Mouse (Mus musculus): ENCODE measurements at regions not wholly inside any gene's neighbourhood (a gene's known extent, or its start where the extent isn't known, plus 50 kb on each side); places are given as distances from the start of the nearest gene placed in this dataset.

DNA sequence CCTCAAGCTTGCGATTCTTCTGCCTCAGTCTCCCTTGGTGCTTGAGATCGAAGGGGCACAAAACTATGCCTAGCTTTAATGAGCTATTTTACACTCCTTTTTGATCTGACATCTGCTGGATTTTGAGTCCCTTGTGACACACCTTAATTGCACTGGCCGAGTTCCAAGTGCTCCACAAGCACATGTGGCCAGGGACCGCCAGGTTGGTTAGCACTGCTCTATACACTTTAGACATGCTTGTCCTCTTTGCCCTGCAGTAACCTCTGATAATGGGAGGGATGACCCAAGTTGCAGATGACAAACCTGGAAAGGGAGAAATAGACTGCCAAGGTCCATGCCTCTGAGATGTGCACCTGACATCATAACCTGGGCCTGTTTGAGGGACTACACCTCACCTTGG lies 124.7 kb downstream of the Sall1 start:
- no peak for ATAC-seq (ENCODE audit: low FRiP score, low TSS enrichment)
- H3K27ac ChIP-seq (ENCODE audit: low read depth, low read length), result no peak overlapping the region
- H3K9me3 ChIP-seq (ENCODE audit: control insufficient read depth, low read length), result no peaks in the 10 kb centered on the region
- 83% methylated on average over 4 of the region's 4 CpGs for WGBS
- H3K4me2 ChIP-seq (replicated peaks; ENCODE audit: low read depth, low read length), result no peak overlapping the region
- H3K9ac ChIP-seq (ENCODE audit: low read depth, low read length), result no peak overlapping the region
- no peak overlapping the region for H3K4me3 ChIP-seq (ENCODE audit: low read length)
- H3K27me3 ChIP-seq (ENCODE audit: control insufficient read depth, insufficient read depth, low read length), result no peaks in the 10 kb centered on the region
- no peaks in the 10 kb centered on the region for H3K36me3 ChIP-seq (ENCODE audit: control insufficient read depth, insufficient read depth, low read length)
- H3K4me1 ChIP-seq (ENCODE audit: control insufficient read depth, insufficient read depth, low read length), result no peaks in the 10 kb centered on the region

DNA sequence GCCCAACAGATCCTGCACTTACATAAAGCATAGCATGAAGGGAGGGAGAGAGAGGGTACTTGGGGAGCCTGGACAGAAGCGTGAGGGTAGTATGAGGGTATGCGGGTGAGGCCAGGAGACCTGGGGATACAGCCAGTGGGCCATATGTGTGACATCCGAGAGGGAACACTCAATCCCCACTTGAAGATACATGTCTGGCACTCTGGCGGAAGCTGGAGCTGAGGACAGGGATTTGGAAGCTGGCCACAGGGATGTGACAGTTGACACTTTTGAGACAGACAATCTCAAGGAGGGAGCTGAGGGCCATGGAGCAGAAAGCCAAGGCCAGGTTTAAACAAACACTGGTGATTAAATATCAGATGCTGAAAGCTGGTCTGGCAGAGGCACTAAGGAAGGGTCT lies 127.9 kb downstream of the Sall1 start:
- H3K4me2 ChIP-seq (replicated peaks; ENCODE audit: low read depth, low read length), result no peak overlapping the region

GRCm38 (mm10) chr8:88914657-88915056 lies 129.3 kb downstream of the Sall1 start:
- no peaks in the 10 kb centered on the region for H3K4me1 ChIP-seq (ENCODE audit: control insufficient read depth, insufficient read depth, low read length)
- H3K9ac ChIP-seq (ENCODE audit: low read depth, low read length), result no peak overlapping the region
- H3K27ac ChIP-seq (ENCODE audit: low read depth, low read length), result no peak overlapping the region
- H3K4me2 ChIP-seq (replicated peaks; ENCODE audit: low read depth, low read length), result no peak overlapping the region
- H3K27me3 ChIP-seq (ENCODE audit: control insufficient read depth, insufficient read depth, low read length), result no peaks in the 10 kb centered on the region
- H3K36me3 ChIP-seq (ENCODE audit: control insufficient read depth, insufficient read depth, low read length), result no peaks in the 10 kb centered on the region
- H3K4me3 ChIP-seq (ENCODE audit: low read length), result no peak overlapping the region
- no peak for ATAC-seq (ENCODE audit: low FRiP score, low TSS enrichment)
- no peaks in the 10 kb centered on the region for H3K9me3 ChIP-seq (ENCODE audit: control insufficient read depth, low read length)
- WGBS, result 86% methylated on average over 6 of the region's 6 CpGs

More for the DNA sequence above, 127.9 kb downstream of the Sall1 start:
- H3K27ac ChIP-seq (ENCODE audit: low read depth, low read length), result no peak overlapping the region
- no peaks in the 10 kb centered on the region for H3K9me3 ChIP-seq (ENCODE audit: control insufficient read depth, low read length)
- H3K36me3 ChIP-seq (ENCODE audit: control insufficient read depth, insufficient read depth, low read length), result no peaks in the 10 kb centered on the region
- no peak overlapping the region for H3K9ac ChIP-seq (ENCODE audit: low read depth, low read length)
- H3K4me3 ChIP-seq (ENCODE audit: low read length), result no peak overlapping the region
- H3K4me1 ChIP-seq (ENCODE audit: control insufficient read depth, insufficient read depth, low read length), result no peaks in the 10 kb centered on the region
- WGBS, result 76% methylated on average over 4 of the region's 4 CpGs
- H3K27me3 ChIP-seq (ENCODE audit: control insufficient read depth, insufficient read depth, low read length), result no peaks in the 10 kb centered on the region
- ATAC-seq (ENCODE audit: low FRiP score, low TSS enrichment), result no peak

GRCm38 (mm10) chr8:88914190-88914589 lies 129.8 kb downstream of the Sall1 start:
- H3K4me1 ChIP-seq (ENCODE audit: control insufficient read depth, insufficient read depth, low read length), result no peaks in the 10 kb centered on the region

GRCm38 (mm10) chr8:88906244-88906643 lies 137.7 kb downstream of the Sall1 start:
- ATAC-seq (ENCODE audit: low FRiP score, low TSS enrichment), result no peak
- Histone ChIP-seq H3K4me3 (ENCODE audit: low read length) (no peak overlapping the region), H3K4me1 (ENCODE audit: control insufficient read depth, insufficient read depth, low read length) (no peaks in the 10 kb centered on the region; the same call in 1 of the 2 replicates), H3K27me3 (ENCODE audit: control insufficient read depth, insufficient read depth, low read length) (no peaks in the 10 kb centered on the region), H3K9ac (ENCODE audit: low read depth, low read length) (no peak overlapping the region), H3K9me3 (ENCODE audit: control insufficient read depth, low read length) (no peaks in the 10 kb centered on the region), H3K36me3 (ENCODE audit: control insufficient read depth, insufficient read depth, low read length) (no peaks in the 10 kb centered on the region), H3K4me2 (replicated peaks; ENCODE audit: low read depth, low read length) (no peak overlapping the region), H3K27ac (ENCODE audit: low read depth, low read length) (no peak overlapping the region)
- WGBS, result 85% methylated on average over 6 of the region's 6 CpGs

More at GRCm38 (mm10) chr8:88914190-88914589, 129.8 kb downstream of the Sall1 start:
- no peak overlapping the region for H3K9ac ChIP-seq (ENCODE audit: low read depth, low read length)
- H3K4me2 ChIP-seq (replicated peaks; ENCODE audit: low read depth, low read length), result no peak overlapping the region
- H3K36me3 ChIP-seq (ENCODE audit: control insufficient read depth, insufficient read depth, low read length), result no peaks in the 10 kb centered on the region
- no peaks in the 10 kb centered on the region for H3K27me3 ChIP-seq (ENCODE audit: control insufficient read depth, insufficient read depth, low read length)
- 75% methylated on average over 6 of the region's 6 CpGs for WGBS
- no peak for ATAC-seq (ENCODE audit: low FRiP score, low TSS enrichment)
- H3K9me3 ChIP-seq (ENCODE audit: control insufficient read depth, low read length), result no peaks in the 10 kb centered on the region
- no peak overlapping the region for H3K27ac ChIP-seq (ENCODE audit: low read depth, low read length)
- no peak overlapping the region for H3K4me3 ChIP-seq (ENCODE audit: low read length)

- WGBS, result 31% methylated on average over 12 of the region's 12 CpGs
- H3K4me2 ChIP-seq (replicated peaks; ENCODE audit: low read depth, low read length), result no peak overlapping the region
- H3K27ac ChIP-seq (ENCODE audit: low read depth, low read length), result no peak overlapping the region
- H3K9me3 ChIP-seq (ENCODE audit: control insufficient read depth, low read length), result no peaks in the 10 kb centered on the region
- H3K9ac ChIP-seq (ENCODE audit: low read depth, low read length), result no peak overlapping the region
- ATAC-seq (ENCODE audit: low FRiP score, low TSS enrichment), result no peak
- H3K27me3 ChIP-seq (ENCODE audit: control insufficient read depth, insufficient read depth, low read length), result no peaks in the 10 kb centered on the region
- H3K36me3 ChIP-seq (ENCODE audit: control insufficient read depth, insufficient read depth, low read length), result no peaks in the 10 kb centered on the region
- H3K4me3 ChIP-seq (ENCODE audit: low read length), result no peak overlapping the region
- no peaks in the 10 kb centered on the region; the same call in 1 of the 2 replicates for H3K4me1 ChIP-seq (ENCODE audit: control insufficient read depth, insufficient read depth, low read length)
These were observed 140.9 kb downstream of the Sall1 start for GRCm38 (mm10) chr8:88903094-88903493.

- H3K9ac ChIP-seq (ENCODE audit: low read depth, low read length), result no peak overlapping the region
- H3K4me3 ChIP-seq (ENCODE audit: low read length), result no peak overlapping the region
- no peaks in the 10 kb centered on the region for H3K4me1 ChIP-seq (ENCODE audit: control insufficient read depth, insufficient read depth, low read length)
- no peak for ATAC-seq (ENCODE audit: low FRiP score, low TSS enrichment)
- no peaks in the 10 kb centered on the region; the same call in 1 of the 2 replicates for H3K27me3 ChIP-seq (ENCODE audit: control insufficient read depth, insufficient read depth, low read length)
- H3K4me2 ChIP-seq (replicated peaks; ENCODE audit: low read depth, low read length), result no peak overlapping the region
- WGBS, result 90% methylated on average over 15 of the region's 15 CpGs
- no peaks in the 10 kb centered on the region for H3K36me3 ChIP-seq (ENCODE audit: control insufficient read depth, insufficient read depth, low read length)
- H3K27ac ChIP-seq (ENCODE audit: low read depth, low read length), result no peak overlapping the region
- H3K9me3 ChIP-seq (ENCODE audit: control insufficient read depth, low read length), result no peaks in the 10 kb centered on the region
These were observed 160.1 kb downstream of the Sall1 start for GRCm38 (mm10) chr8:88883751-88884390.

DNA sequence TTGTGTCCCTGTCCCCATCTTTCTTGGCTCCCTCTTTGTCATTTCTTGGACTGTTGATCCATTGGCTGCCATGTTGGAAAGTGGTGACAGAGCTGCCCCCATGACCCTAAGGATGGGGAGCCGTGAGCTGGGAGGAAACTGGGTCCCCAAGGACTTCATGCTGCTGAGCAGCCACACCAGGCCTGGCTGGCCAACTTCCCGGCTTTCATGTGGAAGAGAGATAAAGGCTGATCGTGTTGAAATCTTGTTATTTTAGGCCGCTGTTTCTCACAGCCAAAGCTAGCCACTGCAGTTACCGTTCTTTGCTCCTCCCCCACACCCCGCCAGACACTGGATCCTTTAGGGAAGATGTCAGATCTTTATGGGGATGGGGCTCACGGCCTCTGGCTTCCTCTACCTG lies 164.1 kb downstream of the Sall1 start:
- Histone ChIP-seq H3K9ac (ENCODE audit: low read depth, low read length) (no peak overlapping the region), H3K27me3 (ENCODE audit: control insufficient read depth, insufficient read depth, low read length) (peaks cover 6% of the 10 kb centered on the region; the same call in 1 of the 2 replicates), H3K9me3 (ENCODE audit: control insufficient read depth, low read length) (no peaks in the 10 kb centered on the region), H3K36me3 (ENCODE audit: control insufficient read depth, insufficient read depth, low read length) (no peaks in the 10 kb centered on the region), H3K4me1 (ENCODE audit: control insufficient read depth, insufficient read depth, low read length) (no peaks in the 10 kb centered on the region), H3K4me3 (ENCODE audit: low read length) (no peak overlapping the region), H3K4me2 (replicated peaks; ENCODE audit: low read depth, low read length) (no peak overlapping the region), H3K27ac (ENCODE audit: low read depth, low read length) (no peak overlapping the region)
- 33% methylated on average over 7 of the region's 7 CpGs for WGBS
- no peak for ATAC-seq (ENCODE audit: low FRiP score, low TSS enrichment)

- Histone ChIP-seq H3K27me3 (ENCODE audit: control insufficient read depth, insufficient read depth, low read length) (peaks cover 6% of the 10 kb centered on the region; the same call in 1 of the 2 replicates), H3K9ac (ENCODE audit: low read depth, low read length) (no peak overlapping the region), H3K9me3 (ENCODE audit: control insufficient read depth, low read length) (no peaks in the 10 kb centered on the region), H3K4me3 (ENCODE audit: low read length) (no peak overlapping the region), H3K4me2 (replicated peaks; ENCODE audit: low read depth, low read length) (no peak overlapping the region), H3K27ac (ENCODE audit: low read depth, low read length) (no peak overlapping the region), H3K4me1 (ENCODE audit: control insufficient read depth, insufficient read depth, low read length) (no peaks in the 10 kb centered on the region), H3K36me3 (ENCODE audit: control insufficient read depth, insufficient read depth, low read length) (no peaks in the 10 kb centered on the region)
- 29% methylated on average over 10 of the region's 10 CpGs for WGBS
- ATAC-seq (ENCODE audit: low FRiP score, low TSS enrichment), result no peak
These were observed 166.0 kb downstream of the Sall1 start for GRCm38 (mm10) chr8:88877921-88878320.
